Mouse (Mus musculus) stomach, postnatal 0 days (tissue): ENCODE measurements at regions not wholly inside any gene's neighbourhood (a gene's known extent, or its start where the extent isn't known, plus 50 kb on each side); places are given as distances from the start of the nearest gene placed in this dataset.
"Not testable (repeated sequence)": the region's sequence is repeated elsewhere in the genome, so short reads cannot be mapped to it uniquely, and the experiment has no call there.

ENCODE experiments used
- ATAC-seq: fragments of 200-750 bp; cut with Nextera tagmentation; 2 replicates; pipeline ENCODE4 v1.8.0; 2017; ENCODE audit not compliant: low FRiP score, low TSS enrichment
- DNase-seq: peaks from one replicate; pipeline ENCODE4 v3.0.0-alpha.2; 2016; ENCODE audit warnings: low spot score
- H3K27ac ChIP-seq: fragments of 300-500 bp; sonication (generic); replicated peaks from 2 replicates; pipeline ENCODE4 v1.5.1; 2014; ENCODE audit warnings: mild to moderate bottlenecking, control low read depth
- H3K27me3 ChIP-seq: fragments of 300-500 bp; sonication (generic); 2 replicates; pipeline ENCODE4 v1.6.1; 2014; ENCODE audit warnings: low read length; ENCODE audit not compliant: control insufficient read depth, insufficient read depth
- H3K36me3 ChIP-seq: fragments of 300-500 bp; sonication (generic); 2 replicates; pipeline ENCODE4 v1.6.1; 2014; ENCODE audit warnings: low read length, mixed read lengths; ENCODE audit not compliant: control insufficient read depth, insufficient read depth
- H3K4me1 ChIP-seq: fragments of 300-500 bp; sonication (generic); replicated peaks from 2 replicates; pipeline ENCODE4 v1.6.1; 2014; ENCODE audit warnings: antibody characterized with exemption; ENCODE audit not compliant: control insufficient read depth, insufficient read depth
- H3K4me2 ChIP-seq: fragments of 300-500 bp; sonication (generic); replicated peaks from 2 replicates; pipeline ENCODE4 v1.6.1; 2014; ENCODE audit warnings: low read depth, mild to moderate bottlenecking, control low read depth, moderate library complexity
- H3K4me3 ChIP-seq: fragments of 300-500 bp; sonication (generic); 2 replicates; pipeline ENCODE4 v1.5.1; 2014; ENCODE audit warnings: low read depth, low read length, control low read depth
- H3K9ac ChIP-seq: fragments of 300-500 bp; sonication (generic); 2 replicates; pipeline ENCODE4 v1.6.1; 2014; ENCODE audit warnings: mild to moderate bottlenecking, low read length, control low read depth, mixed read lengths
- H3K9me3 ChIP-seq: fragments of 300-500 bp; sonication (generic); 2 replicates; pipeline ENCODE4 v1.6.1; 2016; ENCODE audit warnings: low read length; ENCODE audit not compliant: control insufficient read depth
- WGBS: fragments of 180-500 bp; shearing (Covaris S2); extraction: QIAGEN DNeasy Blood & Tissue Kit; methylation state at CpG from one replicate; pipeline ENCODE4 v1.1.7; 2014; 5-methylcytosine and 5-hydroxymethylcytosine counted together

- H3K27me3 ChIP-seq, H3K4me3 ChIP-seq, DNase-seq, H3K4me1 ChIP-seq, H3K36me3 ChIP-seq, H3K9me3 ChIP-seq, ATAC-seq, H3K9ac ChIP-seq, H3K27ac ChIP-seq, H3K4me2 ChIP-seq: not testable (repeated sequence)
- WGBS = 29% methylated on average over 1 of the region's 3 CpGs
Measured at GRCm38 (mm10) chr6:3116296-3116695, 283.1 kb downstream of the Samd9l start.
